Mouse (Mus musculus) MEL (cell line): ENCODE results near the gene Usp39.

Experiments
- CTCF ChIP-seq, 3 experiments: IDR thresholded peaks in 2 of 3; conservative IDR thresholded peaks in 1 of 3; 2 replicates each; pipeline ENCODE4 v1.5.1; 2011 to 2012; ENCODE audit warnings: low read length in 3 of 3, low read depth in 2 of 3, mild to moderate bottlenecking in 2 of 3, improper control_type of control experiment in 1 of 3, inconsistent platforms in 1 of 3, mixed read lengths in 1 of 3, moderate library complexity in 1 of 3; ENCODE audit not compliant: control insufficient read depth in 1 of 3, insufficient read depth in 1 of 3, poor library complexity in 1 of 3, severe bottlenecking in 1 of 3
- KAT2A ChIP-seq: conservative IDR thresholded peaks from 2 replicates; pipeline ENCODE4 v1.6.1; 2012; ENCODE audit warnings: low read depth, low read length, improper control_type of control experiment, inconsistent platforms
- MAFK ChIP-seq: IDR thresholded peaks from 2 replicates; pipeline ENCODE4 v1.6.1; 2011; ENCODE audit warnings: low read depth, mild to moderate bottlenecking, low read length, improper control_type of control experiment, borderline replicate concordance
- NRF1 ChIP-seq: IDR thresholded peaks from 2 replicates; pipeline ENCODE4 v1.6.1; 2014; ENCODE audit warnings: low read depth, mild to moderate bottlenecking, inconsistent platforms, low read length, improper control_type of control experiment, moderate library complexity; ENCODE audit not compliant: poor library complexity, insufficient read depth, severe bottlenecking
- TBP ChIP-seq: IDR thresholded peaks from 2 replicates; pipeline ENCODE4 v1.8.0; 2011; ENCODE audit warnings: low read depth, low read length, improper control_type of control experiment
- TCF12 ChIP-seq: IDR thresholded peaks from 2 replicates; pipeline ENCODE4 v1.6.1; 2014; ENCODE audit warnings: low read depth, mild to moderate bottlenecking, inconsistent platforms, low read length, improper control_type of control experiment, moderate library complexity
- ZMIZ1 ChIP-seq: IDR thresholded peaks from 2 replicates; pipeline ENCODE4 v1.6.1; 2012; ENCODE audit warnings: low read depth, mild to moderate bottlenecking, inconsistent platforms, low read length, improper control_type of control experiment, moderate library complexity

GRCm38 (mm10) chr6:72316044-72316443 lies 28.9 kb downstream of the Usp39 start:
- TF ChIP-seq TCF12 (no peak), CTCF (IDR thresholded peaks at IDR 0.05 in 2 of 3, conservative IDR thresholded peaks at IDR 0.05 in 1 of 3; ENCODE audit: control insufficient read depth in 1 of 3, insufficient read depth in 1 of 3, low read depth in 2 of 3, low read length in 3 of 3, poor library complexity in 1 of 3, severe bottlenecking in 1 of 3) (no peak), KAT2A (no peak), TBP (no peak), NRF1 (no peak), MAFK (no peak), ZMIZ1 (no peak)
